Mouse (Mus musculus) stomach, embryonic 15.5 days (tissue): ENCODE results near the gene Zfp804b. TPM values are rescaled to one million over a fixed set of nuclear protein-coding genes. Genes with fewer than 3 reads are reported as not detected.

Source experiments
- ATAC-seq: fragments of 200-750 bp; cut with Nextera tagmentation; 2 replicates; pipeline ENCODE4 v1.8.0; 2017; ENCODE audit warnings: low read depth, moderate number of reproducible peaks, moderate TSS enrichment; ENCODE audit not compliant: insufficient read depth, low FRiP score
- H3K27ac ChIP-seq: fragments of 300-500 bp; sonication (generic); 2 replicates; pipeline ENCODE4 v1.5.1; 2015; ENCODE audit warnings: mild to moderate bottlenecking, inconsistent platforms
- H3K27me3 ChIP-seq: fragments of 300-500 bp; sonication (generic); replicated peaks from 2 replicates; pipeline ENCODE4 v1.6.1; 2015; ENCODE audit warnings: inconsistent platforms
- H3K36me3 ChIP-seq: fragments of 300-500 bp; sonication (generic); 2 replicates; pipeline ENCODE4 v1.6.1; 2015; ENCODE audit warnings: inconsistent platforms
- H3K4me1 ChIP-seq: fragments of 300-500 bp; sonication (generic); 2 replicates; pipeline ENCODE4 v1.6.1; 2015; ENCODE audit warnings: inconsistent platforms
- H3K4me2 ChIP-seq: fragments of 300-500 bp; sonication (generic); 2 replicates; pipeline ENCODE4 v1.6.1; 2015; ENCODE audit warnings: mild to moderate bottlenecking, inconsistent platforms
- H3K4me3 ChIP-seq: fragments of 300-500 bp; sonication (generic); replicated peaks from 2 replicates; pipeline ENCODE4 v1.5.1; 2015; ENCODE audit warnings: inconsistent platforms
- H3K9ac ChIP-seq: fragments of 300-500 bp; sonication (generic); 2 replicates; pipeline ENCODE4 v1.6.1; 2015; ENCODE audit warnings: inconsistent platforms
- H3K9me3 ChIP-seq: fragments of 300-500 bp; sonication (generic); 2 replicates; pipeline ENCODE4 v1.6.1; 2016; ENCODE audit warnings: inconsistent platforms
- WGBS: fragments of 180-500 bp; shearing (Covaris S2); methylation state at CpG from one replicate; pipeline ENCODE4 v1.1.7; 2015; 5-methylcytosine and 5-hydroxymethylcytosine counted together
- polyA plus RNA-seq: library from polyadenylated mRNA; unstranded; fragments of >200 nt; fragmentation: Nextera tagmentation; extraction: Ambion mirVana; gene quantifications from 2 replicates; pipeline ENCODE4 v1.2.1, GENCODE M21; 2015

Gene Zfp804b
- polyA plus RNA-seq, 1 experiment from 2014 or later, result 0.15 TPM

DNA sequence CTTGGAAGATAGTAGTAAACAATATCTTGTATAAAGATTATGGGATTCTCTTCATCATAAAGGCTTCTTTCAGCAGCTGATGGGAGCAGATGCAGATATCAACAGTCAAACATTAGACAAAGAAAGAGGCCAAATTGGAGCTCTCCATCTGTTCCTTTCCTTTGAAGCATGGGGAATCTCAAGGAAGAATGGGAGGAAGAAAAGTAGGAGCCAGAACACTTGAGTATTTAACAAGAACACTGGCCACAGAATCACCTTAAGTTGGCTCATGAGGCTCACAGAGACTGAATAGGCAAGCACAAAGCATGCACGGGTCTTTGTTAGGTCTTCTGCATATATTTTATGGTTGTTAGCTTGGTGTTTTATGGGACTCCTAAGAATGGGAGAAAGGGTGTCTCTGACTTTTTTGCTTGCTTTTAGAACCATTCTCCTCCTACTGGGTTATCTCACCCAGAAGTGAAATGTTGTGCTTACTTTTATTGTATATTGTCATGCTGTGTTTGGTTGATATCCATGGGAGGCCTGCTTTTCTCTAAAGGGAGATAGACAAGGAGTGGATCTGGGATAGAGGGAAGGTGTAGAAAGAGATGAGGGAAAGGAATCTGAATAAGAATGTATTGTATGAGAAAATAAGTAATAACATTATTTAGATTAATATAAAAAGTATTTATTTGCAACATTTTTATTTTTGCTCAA is 270.5 kb downstream of the Zfp804b start:
- no peak overlapping the region for H3K27ac ChIP-seq
- 83% methylated on average over 1 of the region's 1 CpGs for WGBS
- H3K27me3 ChIP-seq, result no peaks in the 10 kb centered on the region
- H3K4me3 ChIP-seq, result no peak overlapping the region
- no peak overlapping the region for H3K4me2 ChIP-seq
- ATAC-seq, result no peak
- no peaks in the 10 kb centered on the region for H3K4me1 ChIP-seq
- H3K9me3 ChIP-seq, result no peaks in the 10 kb centered on the region
- H3K36me3 ChIP-seq, result no peaks in the 10 kb centered on the region
- no peak overlapping the region for H3K9ac ChIP-seq

DNA sequence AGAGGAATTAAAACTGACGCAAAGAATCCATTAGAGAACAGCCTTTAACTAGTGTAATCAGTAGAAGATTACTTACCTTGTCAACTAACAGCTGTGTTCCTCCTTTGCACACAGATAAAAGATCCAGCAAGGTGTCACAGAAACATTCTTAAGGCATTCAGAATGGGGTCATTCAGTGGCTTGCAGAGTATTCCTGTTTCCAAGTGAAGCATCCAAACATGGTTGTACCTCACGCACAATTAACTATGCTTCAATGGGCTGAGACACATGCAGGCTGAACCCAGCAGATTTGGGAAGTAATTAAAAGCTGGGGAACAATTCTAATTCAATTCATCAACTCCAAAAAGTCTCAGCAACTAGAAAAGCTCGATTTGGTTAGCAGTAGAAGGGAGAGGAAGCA is 337.1 kb downstream of the Zfp804b start:
- no peak overlapping the region for H3K4me3 ChIP-seq
- no peaks in the 10 kb centered on the region for H3K4me1 ChIP-seq
- no peak overlapping the region for H3K9ac ChIP-seq
- no peaks in the 10 kb centered on the region for H3K36me3 ChIP-seq
- WGBS, result 44% methylated on average over 3 of the region's 3 CpGs
- no peak for ATAC-seq
- no peaks in the 10 kb centered on the region for H3K9me3 ChIP-seq
- H3K4me2 ChIP-seq, result no peak overlapping the region
- no peaks in the 10 kb centered on the region for H3K27me3 ChIP-seq
- H3K27ac ChIP-seq, result no peak overlapping the region

DNA sequence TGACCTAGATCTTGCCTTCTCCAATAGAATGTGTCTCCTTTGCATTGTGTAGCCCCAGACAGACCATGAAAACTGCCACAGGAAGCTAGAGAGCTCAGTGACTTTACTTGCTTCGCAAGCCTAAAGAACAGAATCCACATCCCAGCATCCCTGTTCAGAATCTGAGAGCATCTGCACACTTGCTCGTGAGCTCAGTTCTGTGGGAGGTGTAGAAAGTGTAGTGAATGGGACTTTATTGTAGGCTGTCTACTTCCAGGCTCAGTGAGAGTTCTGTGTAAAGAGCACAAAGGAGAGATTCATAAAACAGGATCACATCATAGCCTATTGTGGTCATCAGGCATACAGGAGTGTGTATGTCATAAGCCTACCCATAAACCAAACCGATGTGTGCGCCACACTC is 360.6 kb downstream of the Zfp804b start:
- ATAC-seq, result no peak
- Histone ChIP-seq H3K4me2 (no peak overlapping the region), H3K9ac (no peak overlapping the region), H3K27ac (no peak overlapping the region), H3K9me3 (no peaks in the 10 kb centered on the region), H3K4me3 (no peak overlapping the region), H3K27me3 (no peaks in the 10 kb centered on the region), H3K4me1 (no peaks in the 10 kb centered on the region), H3K36me3 (no peaks in the 10 kb centered on the region)
- 87% methylated on average over 4 of the region's 4 CpGs for WGBS

DNA sequence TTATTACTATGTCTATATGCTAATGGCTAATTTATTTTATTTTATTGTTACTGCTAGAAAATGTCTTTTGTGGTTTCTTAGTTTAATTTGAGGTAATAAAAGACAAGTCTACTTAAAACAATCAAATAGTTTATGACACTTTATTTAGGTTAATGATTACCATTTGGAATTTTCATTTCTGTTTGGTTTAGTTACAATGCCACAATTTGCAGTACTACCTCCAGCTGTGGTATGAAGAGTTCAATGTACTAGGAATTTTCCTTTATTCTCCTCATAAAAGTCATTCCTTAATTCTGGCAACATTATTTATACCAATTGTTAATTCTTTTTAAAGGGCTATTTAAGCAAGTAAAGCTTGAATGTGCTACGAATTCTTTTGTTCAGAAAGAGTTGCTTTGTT is 409.7 kb downstream of the Zfp804b start:
- WGBS, result 73% methylated on average over 1 of the region's 1 CpGs
- Histone ChIP-seq H3K4me2 (no peak overlapping the region), H3K27me3 (no peaks in the 10 kb centered on the region), H3K36me3 (no peaks in the 10 kb centered on the region), H3K9ac (no peak overlapping the region), H3K4me3 (no peak overlapping the region), H3K9me3 (no peaks in the 10 kb centered on the region), H3K4me1 (no peaks in the 10 kb centered on the region), H3K27ac (no peak overlapping the region)
- ATAC-seq, result no peak

DNA sequence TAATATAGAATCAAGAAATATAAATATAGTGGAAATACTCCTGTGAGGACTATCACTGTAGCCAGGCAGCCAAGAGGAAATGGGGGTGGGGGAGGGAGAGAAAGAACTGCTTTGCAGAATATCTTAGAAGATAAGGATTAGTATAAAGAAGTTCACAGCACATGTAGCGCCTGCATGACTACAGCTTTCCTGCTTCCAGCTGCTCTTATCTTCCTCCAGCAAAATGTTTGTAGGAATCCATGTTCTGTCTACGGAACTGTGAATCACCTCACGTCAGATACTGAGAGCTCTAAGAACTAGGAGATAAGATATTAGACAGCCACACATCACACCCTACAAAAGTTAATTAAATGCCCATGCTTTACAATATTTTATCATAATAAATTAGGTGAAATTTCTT is 433.3 kb downstream of the Zfp804b start:
- Histone ChIP-seq H3K4me3 (no peak overlapping the region), H3K27ac (no peak overlapping the region), H3K4me1 (no peaks in the 10 kb centered on the region), H3K9ac (no peak overlapping the region), H3K9me3 (no peaks in the 10 kb centered on the region), H3K36me3 (no peaks in the 10 kb centered on the region), H3K4me2 (no peak overlapping the region), H3K27me3 (no peaks in the 10 kb centered on the region)
- 53% methylated on average over 3 of the region's 3 CpGs for WGBS
- no peak for ATAC-seq

DNA sequence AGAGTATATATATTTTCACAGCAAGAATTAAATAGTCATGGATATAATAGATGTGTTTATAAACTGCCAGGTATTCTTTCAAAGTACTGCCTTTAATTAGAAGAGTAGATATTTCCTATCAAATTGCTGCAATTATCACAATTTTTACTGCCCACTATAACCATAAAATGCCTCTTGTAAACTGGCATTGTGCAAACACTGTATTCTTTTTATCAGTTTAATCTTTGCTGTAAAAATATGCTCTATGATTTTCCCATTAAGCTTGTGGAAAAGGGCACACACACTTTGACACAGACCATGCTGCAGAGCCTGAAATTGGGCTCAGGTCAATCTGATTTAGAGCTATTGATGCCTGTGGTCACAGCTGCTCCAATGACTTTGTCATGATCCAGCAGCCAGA is 463.2 kb downstream of the Zfp804b start:
- no peaks in the 10 kb centered on the region for H3K36me3 ChIP-seq
- H3K9me3 ChIP-seq, result no peaks in the 10 kb centered on the region
- H3K4me2 ChIP-seq, result no peak overlapping the region
- no peak overlapping the region for H3K27ac ChIP-seq
- ATAC-seq, result no peak
- H3K4me3 ChIP-seq, result no peak overlapping the region
- no peaks in the 10 kb centered on the region for H3K27me3 ChIP-seq
- no peak overlapping the region for H3K9ac ChIP-seq
- no peaks in the 10 kb centered on the region for H3K4me1 ChIP-seq

DNA sequence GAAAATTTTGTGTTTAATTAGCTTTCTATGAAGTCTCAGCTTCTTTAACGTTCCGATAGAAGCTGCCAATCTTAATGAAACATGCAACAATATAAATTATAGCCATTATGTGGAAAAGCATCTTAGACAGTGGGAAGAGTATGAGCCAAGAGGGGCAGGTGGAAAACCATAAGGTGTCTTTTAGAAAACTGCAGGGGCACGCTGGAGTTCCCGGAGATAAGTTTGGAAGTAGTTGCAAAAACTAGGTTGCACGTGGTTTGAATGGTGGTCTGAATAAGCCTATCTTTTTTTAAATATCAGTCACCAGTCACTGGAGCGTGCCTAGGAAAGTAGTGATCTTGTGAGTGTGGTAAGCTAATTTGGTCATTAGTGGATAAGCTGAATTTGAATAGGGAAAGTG is 473.0 kb downstream of the Zfp804b start:
- H3K9ac ChIP-seq, result no peak overlapping the region
- no peaks in the 10 kb centered on the region for H3K4me1 ChIP-seq
- no peaks in the 10 kb centered on the region for H3K9me3 ChIP-seq
- no peak for ATAC-seq
- H3K4me3 ChIP-seq, result no peak overlapping the region
- H3K27me3 ChIP-seq, result no peaks in the 10 kb centered on the region
- H3K36me3 ChIP-seq, result no peaks in the 10 kb centered on the region
- WGBS, result 87% methylated on average over 6 of the region's 6 CpGs
- no peak overlapping the region for H3K4me2 ChIP-seq
- H3K27ac ChIP-seq, result no peak overlapping the region

DNA sequence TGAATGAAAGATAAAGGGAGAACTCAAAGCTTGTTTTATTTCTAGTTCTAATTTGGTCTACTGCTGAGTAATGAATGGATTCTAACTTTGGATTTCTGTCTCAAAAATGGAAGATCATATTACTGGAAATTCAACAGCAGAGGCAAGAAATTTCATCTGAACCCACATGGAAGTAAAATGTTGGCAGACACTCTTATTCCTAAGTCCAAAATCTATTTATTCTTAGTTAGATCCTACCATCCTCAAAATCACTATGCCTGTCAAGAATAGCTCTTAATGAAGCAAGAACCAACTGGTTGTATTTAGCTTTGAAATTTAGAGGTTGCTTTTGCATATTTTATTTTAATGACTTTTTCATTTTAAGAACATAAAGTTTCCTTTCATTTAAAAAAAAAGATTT is 473.6 kb downstream of the Zfp804b start:
- Histone ChIP-seq H3K27me3 (no peaks in the 10 kb centered on the region), H3K9me3 (no peaks in the 10 kb centered on the region), H3K4me1 (no peaks in the 10 kb centered on the region), H3K36me3 (no peaks in the 10 kb centered on the region), H3K27ac (no peak overlapping the region), H3K9ac (no peak overlapping the region), H3K4me2 (no peak overlapping the region), H3K4me3 (no peak overlapping the region)
- ATAC-seq, result no peak

DNA sequence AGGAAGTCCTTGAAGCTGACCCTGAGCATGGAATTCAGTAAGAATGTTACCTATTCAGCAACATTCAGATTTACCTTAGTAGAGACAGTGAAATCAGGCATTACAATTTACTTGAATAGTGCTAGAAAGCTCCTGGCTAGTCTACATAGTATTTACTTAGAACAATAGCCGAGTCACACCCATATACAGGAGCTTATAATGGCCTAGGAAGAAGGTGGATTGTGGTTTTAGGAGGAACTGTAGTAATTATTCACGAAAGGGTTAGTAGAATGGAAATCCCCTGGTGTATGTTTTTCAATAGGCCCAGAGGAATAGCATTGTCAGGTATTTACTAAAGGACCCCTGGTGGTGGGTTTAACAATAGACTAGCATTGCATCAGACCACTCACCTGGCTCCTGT is 549.2 kb downstream of the Zfp804b start:
- no peak for ATAC-seq
- Histone ChIP-seq H3K4me2 (no peak overlapping the region), H3K4me1 (no peaks in the 10 kb centered on the region), H3K27ac (no peak overlapping the region), H3K4me3 (no peak overlapping the region), H3K27me3 (no peaks in the 10 kb centered on the region), H3K36me3 (no peaks in the 10 kb centered on the region), H3K9me3 (no peaks in the 10 kb centered on the region), H3K9ac (no peak overlapping the region)
- 69% methylated on average over 2 of the region's 2 CpGs for WGBS

DNA sequence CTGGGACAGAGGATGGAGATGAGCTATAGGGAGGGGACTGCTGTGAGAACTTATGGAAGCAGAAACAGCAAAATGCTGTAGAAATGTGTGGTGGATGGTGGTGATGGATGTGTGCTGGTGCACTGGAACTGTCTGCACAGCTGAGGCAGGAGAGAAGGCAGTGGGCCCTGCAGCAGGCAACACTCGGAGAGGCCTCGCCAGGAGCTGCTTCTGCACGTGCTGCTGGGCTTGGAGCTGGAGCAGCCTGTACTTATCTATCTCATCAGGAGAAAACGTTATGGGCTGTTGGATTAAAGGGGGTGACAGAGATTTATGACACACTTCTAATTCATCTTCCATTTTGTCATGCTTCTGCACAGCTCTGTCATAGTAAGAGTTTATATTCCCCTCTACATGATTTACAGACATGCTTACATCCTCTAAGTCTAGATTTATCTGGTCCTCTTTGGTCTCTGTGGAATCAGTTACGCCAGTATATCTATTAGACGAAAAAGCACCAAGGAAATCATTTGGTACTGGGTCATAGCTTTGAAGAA is 575.1 kb downstream of the Zfp804b start:
- H3K36me3 ChIP-seq, result no peaks in the 10 kb centered on the region
- no peak overlapping the region for H3K4me2 ChIP-seq
- ATAC-seq, result no peak
- no peak overlapping the region for H3K9ac ChIP-seq
- no peaks in the 10 kb centered on the region for H3K4me1 ChIP-seq
- H3K27me3 ChIP-seq, result no peaks in the 10 kb centered on the region
- 37% methylated on average over 6 of the region's 6 CpGs for WGBS
- no peaks in the 10 kb centered on the region for H3K9me3 ChIP-seq
- no peak overlapping the region for H3K4me3 ChIP-seq
- H3K27ac ChIP-seq, result no peak overlapping the region

Other genes with a start within 250 kb of the Zfp804b start
- gene Tex47, start 40.6 kb downstream of the Zfp804b start, polyA plus RNA-seq, result 0.14 and 0.22 TPM in 2 replicates